Comparison of ENCODE assay signal across 8 mouse cellular contexts in genomic region chr1:91962256-91962655, GRCm38 (mm10).
DNase-seq lines count a peak whose midpoint lies in the region; ATAC-seq lines count a peak whose summit lies in the region.

No protein-coding gene starts in this region.

- 0 out of 2 replicates have a peak, but pooled peaks have one; percentile 46 for ATAC-seq in embryonic facial prominence, embryonic 11.5 days (replicated peaks; ENCODE audit: insufficient number of reproducible peaks, low FRiP score, low TSS enrichment, low read depth)
- peak; percentile 63 for ATAC-seq in hindbrain, embryonic 11.5 days (ENCODE audit: low FRiP score)
- no peak for ATAC-seq in liver, embryonic 11.5 days (replicated peaks; ENCODE audit: low FRiP score)

- H3K4me1 ChIP-seq in embryonic facial prominence, embryonic 11.5 days (ENCODE audit: control insufficient read depth, insufficient read depth, low read length) = peaks cover 5% of the 10 kb centered on the region
- H3K4me1 ChIP-seq in hindbrain, embryonic 11.5 days (replicated peaks; ENCODE audit: control insufficient read depth, insufficient read depth, low read length) = no peaks in the 10 kb centered on the region
- no peaks in the 10 kb centered on the region for H3K4me1 ChIP-seq in liver, embryonic 11.5 days (replicated peaks; ENCODE audit: control insufficient read depth, insufficient read depth, low read length)

- no peak overlapping the region for H3K4me3 ChIP-seq in embryonic facial prominence, embryonic 11.5 days (ENCODE audit: low read depth, low read length)
- no peak overlapping the region for H3K4me3 ChIP-seq in hindbrain, embryonic 11.5 days (ENCODE audit: low read depth, low read length)
- H3K4me3 ChIP-seq in liver, embryonic 11.5 days (ENCODE audit: low read depth, low read length) = no peak overlapping the region

- H3K27ac ChIP-seq in embryonic facial prominence, embryonic 11.5 days (replicated peaks; ENCODE audit: low read depth, low read length) = no peak overlapping the region
- no peak overlapping the region for H3K27ac ChIP-seq in hindbrain, embryonic 11.5 days (ENCODE audit: low read depth, low read length)
- no peak overlapping the region for H3K27ac ChIP-seq in liver, embryonic 11.5 days (ENCODE audit: low read depth, low read length)

- H3K9ac ChIP-seq in embryonic facial prominence, embryonic 11.5 days (replicated peaks; ENCODE audit: low read length) = no peak overlapping the region
- H3K9ac ChIP-seq in hindbrain, embryonic 11.5 days (ENCODE audit: low read depth, low read length) = no peak overlapping the region
- H3K9ac ChIP-seq in liver, embryonic 11.5 days (ENCODE audit: low read depth, low read length) = no peak overlapping the region

- no peaks in the 10 kb centered on the region; the same call in 1 of the 2 replicates for H3K36me3 ChIP-seq in embryonic facial prominence, embryonic 11.5 days (replicated peaks; ENCODE audit: control insufficient read depth, insufficient read depth, low read depth, low read length)
- peaks cover 3% of the 10 kb centered on the region; the same call in 1 of the 2 replicates for H3K36me3 ChIP-seq in hindbrain, embryonic 11.5 days (ENCODE audit: control insufficient read depth, insufficient read depth, low read length)
- peaks cover 2% of the 10 kb centered on the region for H3K36me3 ChIP-seq in liver, embryonic 11.5 days (ENCODE audit: control insufficient read depth, insufficient read depth, low read length)

- no peaks in the 10 kb centered on the region for H3K9me3 ChIP-seq in embryonic facial prominence, embryonic 11.5 days (replicated peaks; ENCODE audit: control insufficient read depth, low read length)
- no peaks in the 10 kb centered on the region for H3K9me3 ChIP-seq in hindbrain, embryonic 11.5 days (ENCODE audit: control insufficient read depth, low read length)
- H3K9me3 ChIP-seq in liver, embryonic 11.5 days (ENCODE audit: control insufficient read depth, low read length) = no peaks in the 10 kb centered on the region

- WGBS in embryonic facial prominence, embryonic 11.5 days = 51% methylated on average over 1 of the region's 1 CpGs
- 41% methylated on average over 1 of the region's 1 CpGs for WGBS in hindbrain, embryonic 11.5 days
- WGBS in liver, embryonic 11.5 days = 69% methylated on average over 1 of the region's 1 CpGs

- no peak overlapping the region for H3K4me2 ChIP-seq in embryonic facial prominence, embryonic 11.5 days (ENCODE audit: low read depth, low read length)
- no peak overlapping the region for H3K4me2 ChIP-seq in hindbrain, embryonic 11.5 days (replicated peaks; ENCODE audit: low read depth, low read length)
- H3K4me2 ChIP-seq in liver, embryonic 11.5 days = no peak overlapping the region

- peak; percentile 53 for DNase-seq in ovary, postnatal 36 days (ENCODE audit: low spot score)
- no peak for DNase-seq in ovary, adult 18-20 months (ENCODE audit: low spot score)
- peak; percentile 85 for DNase-seq in adrenal gland, postnatal 14 days
- peak; percentile 67 for DNase-seq in embryonic facial prominence, embryonic 11.5 days (ENCODE audit: low spot score)
- DNase-seq in hindbrain, embryonic 11.5 days (ENCODE audit: low spot score) = peak; percentile 75
- DNase-seq in liver, embryonic 11.5 days (ENCODE audit: low spot score) = peak; percentile 41
- peak; percentile 36 to 60 for DNase-seq in natural killer cell, adult 2 months (ENCODE audit: low spot score in 2 of 2)
- peak; percentile 61 for DNase-seq in urinary bladder, postnatal 14 days (ENCODE audit: low spot score)

- H3K27me3 ChIP-seq in embryonic facial prominence, embryonic 11.5 days (ENCODE audit: control insufficient read depth, insufficient read depth, low read length) = no peaks in the 10 kb centered on the region
- H3K27me3 ChIP-seq in hindbrain, embryonic 11.5 days (ENCODE audit: control insufficient read depth, insufficient read depth, low read length) = no peaks in the 10 kb centered on the region
- no peaks in the 10 kb centered on the region for H3K27me3 ChIP-seq in liver, embryonic 11.5 days (replicated peaks; ENCODE audit: control insufficient read depth, insufficient read depth, low read length)
